Mouse (Mus musculus) liver, embryonic 14.5 days (tissue): ENCODE results near the gene Ttk.

Experiments used
- CTCF ChIP-seq: IDR thresholded peaks from 2 replicates; pipeline ENCODE4 v1.5.1; 2016; ENCODE audit warnings: antibody characterized with exemption, low read depth, control low read depth
- EP300 ChIP-seq: IDR thresholded peaks from 2 replicates; pipeline ENCODE4 v1.6.1; 2016; ENCODE audit warnings: antibody characterized with exemption, low read depth

DNA sequence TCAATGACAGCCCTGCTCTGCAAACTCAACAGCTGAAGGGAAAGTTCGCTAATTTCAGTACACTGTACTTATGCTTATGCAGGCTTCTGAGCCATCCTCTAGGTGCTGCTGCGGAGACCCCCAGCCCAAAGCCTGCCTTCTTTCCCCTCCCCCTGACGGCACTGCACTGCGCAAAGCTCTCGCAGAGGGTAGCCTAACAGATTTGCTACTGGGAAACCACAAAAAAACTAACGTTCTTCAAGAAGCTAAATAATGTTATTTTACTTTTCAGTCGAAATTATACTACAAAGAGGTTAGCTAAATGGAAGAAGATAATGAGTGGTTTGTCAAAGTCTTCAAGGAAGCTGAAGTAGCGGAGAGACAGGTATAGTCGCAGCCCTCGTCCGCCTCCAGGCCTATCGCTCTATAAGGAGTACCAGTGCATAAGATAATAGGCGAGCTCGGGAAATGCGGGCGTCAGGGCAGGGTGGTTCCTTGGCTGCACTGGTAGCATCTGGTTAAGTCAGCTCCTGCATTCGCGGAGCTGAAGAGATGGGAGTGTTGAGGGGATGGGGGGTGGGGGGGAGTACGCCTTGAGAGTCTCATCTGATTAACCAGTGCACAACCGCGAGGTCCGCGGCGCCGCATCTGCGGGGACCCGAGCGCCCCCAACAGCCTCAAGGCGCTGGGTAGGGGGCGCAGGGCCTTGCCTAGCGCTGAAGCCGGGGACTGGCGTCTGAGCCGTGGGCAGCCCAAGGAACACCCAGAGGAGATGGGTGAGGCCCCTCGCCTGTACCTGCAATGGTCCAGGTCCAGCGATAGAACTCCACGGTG, 29.1 kb upstream of the Ttk start:
- TF ChIP-seq CTCF: no peak
- TF ChIP-seq EP300: no peak
